Mouse (Mus musculus): Measurements from ENCODE around the gene Olfr283.
A peak's percentile ranks its signal among the peaks of the same experiment; 100 is the strongest.
"Not testable (repeated sequence)": the region's sequence is repeated elsewhere in the genome, so short reads cannot be mapped to it uniquely, and the experiment has no call there.

Gene Olfr283

GRCm38 (mm10) chr15:98380846-98381245 is at the start of gene Olfr283:
TSS of gene Olfr283 (minus strand) at chr15:98380946.
- DNase-seq: no peak

DNA sequence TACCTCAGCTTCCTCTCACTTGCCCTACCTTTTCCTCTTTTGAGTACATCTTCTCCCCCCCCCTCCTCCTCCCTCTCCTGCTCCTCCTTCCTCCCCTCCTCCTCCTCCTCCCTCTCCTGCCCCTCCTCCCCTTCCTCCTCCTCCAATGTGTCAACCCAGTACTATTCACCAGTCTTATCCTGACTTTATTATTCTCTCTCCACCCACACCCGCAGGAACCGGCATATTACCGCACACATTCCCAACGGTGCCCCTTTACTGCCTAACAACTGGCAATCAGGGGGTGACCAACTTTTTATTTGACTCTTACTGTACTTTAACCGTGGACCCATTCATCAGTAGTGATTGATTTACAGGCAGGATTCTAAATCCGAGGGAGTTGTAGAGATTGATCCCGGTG is 44.4 kb upstream of the Olfr283 start:
- no peak for DNase-seq

- DNase-seq: no peak
Observed at GRCm38 (mm10) chr15:98424753-98425152, 44.0 kb upstream of the Olfr283 start.

- DNase-seq: no peak
Observed at GRCm38 (mm10) chr15:98424326-98424725, 43.6 kb upstream of the Olfr283 start.

GRCm38 (mm10) chr15:98420897-98421296 is 40.2 kb upstream of the Olfr283 start:
- DNase-seq: no peak

DNA sequence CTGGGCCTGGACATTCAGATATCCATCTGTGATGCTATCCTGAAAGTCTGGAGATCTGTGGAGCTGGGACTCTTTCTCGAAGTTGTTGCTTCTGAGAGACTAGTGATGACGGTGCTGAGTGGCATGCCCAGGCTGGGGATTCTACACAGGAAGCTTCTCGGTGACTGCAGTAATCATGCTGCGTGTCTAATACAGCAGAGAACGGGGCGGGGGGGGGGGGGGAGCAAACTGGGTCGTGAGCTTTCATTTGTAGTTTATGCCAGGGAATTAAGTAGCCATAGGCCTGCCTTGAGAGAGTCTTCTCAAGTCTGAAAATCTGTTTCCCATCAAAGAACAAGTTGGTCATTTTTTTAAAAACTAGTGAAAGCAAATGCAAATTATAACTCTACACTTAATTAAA is 37.4 kb upstream of the Olfr283 start:
- no peak for DNase-seq

DNA sequence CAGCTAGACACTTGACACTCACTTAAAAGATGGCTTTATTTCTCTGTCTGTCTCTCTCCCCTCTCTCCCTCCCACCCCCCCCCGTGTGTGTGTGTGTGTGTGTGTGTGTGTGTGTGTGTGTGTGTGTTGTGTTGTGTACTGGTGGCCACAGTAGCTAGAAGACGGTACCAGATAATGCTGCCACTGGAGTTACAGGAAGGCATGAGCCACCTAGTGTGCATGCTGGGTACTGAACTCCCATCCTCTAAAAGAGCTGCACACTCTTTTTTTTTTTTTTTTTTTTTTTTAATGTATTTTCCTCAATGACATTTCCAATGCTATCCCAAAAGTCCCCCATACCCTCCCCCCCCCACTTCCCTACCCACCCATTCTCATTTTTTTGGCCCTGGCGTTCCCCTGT is 36.5 kb upstream of the Olfr283 start:
- DNase-seq: not testable (repeated sequence)

GRCm38 (mm10) chr15:98416802-98417201 is 36.1 kb upstream of the Olfr283 start:
- not testable (repeated sequence) for DNase-seq

DNA sequence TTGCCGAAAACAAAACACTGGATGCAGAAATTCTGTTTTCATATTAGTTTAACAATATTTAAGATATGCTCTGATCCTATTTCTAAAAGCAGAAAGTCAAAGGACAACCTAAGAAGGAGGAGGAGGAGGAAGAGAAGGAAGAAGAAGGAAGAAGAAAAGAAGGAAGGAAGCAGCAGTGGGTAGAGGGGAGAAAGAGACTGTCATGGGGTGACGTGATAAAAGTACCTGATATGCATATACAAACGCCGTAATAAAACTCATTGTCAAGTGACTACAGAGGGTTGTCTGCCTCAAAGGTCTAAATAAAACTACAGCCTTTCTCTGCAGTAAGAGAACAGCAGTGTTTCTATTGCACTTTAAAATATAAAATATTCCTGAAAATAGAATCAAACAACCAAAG is 35.2 kb upstream of the Olfr283 start:
- no peak for DNase-seq

- DNase-seq: no peak
Observed at GRCm38 (mm10) chr15:98410249-98410648, 29.5 kb upstream of the Olfr283 start.

DNA sequence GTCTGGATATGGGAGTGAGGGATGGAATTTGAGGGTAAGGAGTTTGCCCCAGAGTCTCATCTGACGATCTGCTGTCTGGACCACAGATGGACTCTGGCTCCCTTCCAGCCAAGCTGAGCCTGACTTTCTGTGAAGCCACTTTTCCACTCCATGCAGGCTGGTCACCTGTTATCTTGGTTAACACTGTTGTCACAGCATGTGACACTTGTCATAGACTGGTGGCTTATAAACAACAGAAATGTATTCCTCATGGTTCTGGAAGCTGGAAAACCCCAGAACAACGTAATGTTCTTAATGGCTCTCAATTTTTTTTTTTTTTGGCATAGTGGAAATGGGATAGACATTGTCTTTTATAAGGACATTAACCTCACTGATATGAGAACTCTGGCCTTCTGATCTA is 28.9 kb upstream of the Olfr283 start:
- no peak for DNase-seq

- no peak for DNase-seq
Observed at GRCm38 (mm10) chr15:98408406-98409060, 27.8 kb upstream of the Olfr283 start.

GRCm38 (mm10) chr15:98402356-98402755 is 21.6 kb upstream of the Olfr283 start:
- DNase-seq: no peak

- no peak for DNase-seq
Observed at GRCm38 (mm10) chr15:98397136-98397535, 16.4 kb upstream of the Olfr283 start.

- no peak for DNase-seq
Observed at GRCm38 (mm10) chr15:98391903-98392187, 11.1 kb upstream of the Olfr283 start.

GRCm38 (mm10) chr15:98391081-98391902 is 10.5 kb upstream of the Olfr283 start:
- no peak for DNase-seq

- DNase-seq: peak; percentile 55
Observed at GRCm38 (mm10) chr15:98389796-98390195, 9.1 kb upstream of the Olfr283 start.

DNA sequence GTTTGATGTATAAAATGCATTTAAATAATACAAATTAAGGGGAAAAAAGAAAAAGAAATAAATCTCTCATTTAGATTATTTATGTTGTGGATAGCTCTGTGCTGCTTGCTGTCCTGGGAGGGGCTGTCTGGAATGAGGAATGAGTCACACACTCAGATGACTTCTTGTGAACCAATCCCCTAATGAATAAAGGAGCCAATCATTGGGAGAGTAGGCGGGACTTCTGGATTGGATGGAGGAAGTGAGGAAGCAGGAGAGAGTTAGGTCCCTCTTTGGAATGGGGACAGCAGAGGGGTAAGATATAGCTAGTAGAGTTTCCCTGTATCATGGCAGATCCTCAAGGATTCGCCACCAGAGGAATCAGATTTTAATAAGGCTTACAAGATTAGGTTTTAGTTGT is 6.9 kb upstream of the Olfr283 start:
- no peak for DNase-seq

GRCm38 (mm10) chr15:98378209-98378608 is 2.5 kb downstream of the Olfr283 start:
- DNase-seq: no peak

DNA sequence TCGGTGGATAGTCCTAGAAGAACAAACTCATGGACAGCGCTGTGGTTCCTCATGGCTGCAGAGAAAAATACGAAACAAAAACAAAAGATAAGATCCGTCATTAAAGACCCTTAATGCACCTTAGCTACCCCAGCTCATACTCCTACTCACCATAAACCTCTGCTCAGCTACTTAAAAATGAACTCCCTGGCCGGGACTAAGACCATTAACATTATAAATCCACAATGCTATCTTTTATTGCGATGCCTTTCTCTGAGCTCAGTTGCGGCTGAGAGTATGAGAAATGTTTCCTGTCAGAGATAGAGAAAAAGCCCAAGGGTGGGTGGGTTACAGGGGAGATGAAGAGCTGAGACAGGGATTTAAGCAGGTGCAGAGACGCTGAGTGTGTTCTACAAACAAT is 39.9 kb downstream of the Olfr283 start, which contains the start of gene Olfr284:
Gene Olfr284, minus strand, starts transcription at position 101 of the 400 bp plus-strand sequence.
- DNase-seq: no peak
